Mouse (Mus musculus): ENCODE results near the gene Vstm4.

Vstm4 gene

GRCm38 (mm10) chr14:32947512-32947911, 91.0 kb downstream of the Vstm4 start:
- DNase-seq (ENCODE audit: low spot score in 2 of 2), result no peak

GRCm38 (mm10) chr14:32950312-32951301, 94.1 kb downstream of the Vstm4 start:
- DNase-seq (ENCODE audit: low spot score in 2 of 2), result peak in 1 of 2 experiments; percentile 23

GRCm38 (mm10) chr14:32956486-32956885, 99.9 kb downstream of the Vstm4 start:
- DNase-seq (ENCODE audit: low spot score in 2 of 2), result no peak

GRCm38 (mm10) chr14:32958671-32959070, 102.1 kb downstream of the Vstm4 start:
- no peak for DNase-seq (ENCODE audit: low spot score in 2 of 2)

- DNase-seq (ENCODE audit: low spot score in 2 of 2), result peak; percentile 37 to 43
Measured at GRCm38 (mm10) chr14:32960481-32960880, 103.9 kb downstream of the Vstm4 start.

- DNase-seq (ENCODE audit: low spot score in 2 of 2), result no peak
Measured at GRCm38 (mm10) chr14:32964742-32965141, 108.2 kb downstream of the Vstm4 start.

GRCm38 (mm10) chr14:32970700-32971099, 114.1 kb downstream of the Vstm4 start:
- no peak for DNase-seq (ENCODE audit: low spot score in 2 of 2)

GRCm38 (mm10) chr14:32984176-32984738, 127.7 kb downstream of the Vstm4 start:
- no peak for DNase-seq (ENCODE audit: low spot score in 2 of 2)

- DNase-seq (ENCODE audit: low spot score in 2 of 2), result no peak
Measured at GRCm38 (mm10) chr14:32986659-32987058, 130.1 kb downstream of the Vstm4 start.
